Mouse (Mus musculus): ENCODE results near the gene Ier5. TPM values are rescaled to one million over a fixed set of nuclear protein-coding genes. Genes with fewer than 3 reads are reported as not detected.

The Ier5 gene
- polyA plus RNA-seq, 1 experiment from 2014 or later = 6.5 TPM

GRCm38 (mm10) chr1:155096620-155097261 is 2.7 kb downstream of the Ier5 start:
- Histone ChIP-seq H3K4me3 (ENCODE audit: low read depth, low read length) (peak overlapping the region; percentile 92), H3K9me3 (ENCODE audit: control insufficient read depth, low read length) (no peaks in the 10 kb centered on the region), H3K9ac (replicated peaks; ENCODE audit: low read depth, low read length) (no peak overlapping the region), H3K27ac (ENCODE audit: low read depth, low read length) (no peak overlapping the region), H3K27me3 (ENCODE audit: control insufficient read depth, insufficient read depth, low read length) (peaks cover 3% of the 10 kb centered on the region; the same call in 1 of the 2 replicates), H3K36me3 (ENCODE audit: control insufficient read depth, insufficient read depth, low read length) (no peaks in the 10 kb centered on the region), H3K4me2 (ENCODE audit: low read depth, low read length) (peak overlapping the region; percentile 89), H3K4me1 (ENCODE audit: control insufficient read depth, insufficient read depth, low read length) (peaks cover 38% of the 10 kb centered on the region)
- WGBS = 75% methylated on average over 4 of the region's 4 CpGs
- ATAC-seq (ENCODE audit: low read depth) = no peak

DNA sequence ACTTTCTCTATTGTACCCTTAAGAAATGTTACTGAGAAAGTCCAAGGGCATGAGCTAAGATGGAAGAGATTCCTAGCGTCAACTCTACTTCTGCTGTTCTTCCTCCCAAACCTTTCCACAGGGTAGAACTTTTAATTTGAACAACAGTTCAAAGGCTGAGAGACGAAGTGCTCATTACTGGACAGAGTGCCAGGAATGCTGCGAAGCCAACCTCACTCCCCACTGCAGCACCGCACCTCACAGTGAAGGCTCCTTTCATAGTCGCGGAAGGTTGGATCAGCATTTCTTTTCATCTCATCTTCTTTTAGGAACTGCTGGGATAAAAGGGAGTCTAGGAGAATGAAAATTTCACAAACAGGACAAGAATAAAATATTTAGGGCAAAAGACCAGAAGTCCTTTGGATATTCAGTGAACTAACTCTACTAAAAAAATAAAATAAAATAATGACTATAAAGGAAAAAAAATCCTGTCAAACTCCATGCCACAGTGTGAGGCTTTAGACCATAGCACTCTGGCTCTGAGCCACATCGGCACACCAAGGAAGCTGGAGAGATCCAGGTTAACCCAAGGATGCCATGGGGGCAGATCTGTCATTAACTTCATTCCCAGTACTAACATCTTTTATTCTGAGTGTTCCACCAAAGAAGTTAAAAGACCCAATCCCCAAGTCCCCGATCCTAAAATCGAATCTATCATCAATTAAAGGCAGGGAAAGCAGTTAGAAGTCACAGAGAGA is 5.3 kb downstream of the Ier5 start:
- Histone ChIP-seq H3K4me1 (ENCODE audit: control insufficient read depth, insufficient read depth, low read length) (peaks cover 36% of the 10 kb centered on the region), H3K36me3 (ENCODE audit: control insufficient read depth, insufficient read depth, low read length) (no peaks in the 10 kb centered on the region), H3K9ac (replicated peaks; ENCODE audit: low read depth, low read length) (no peak overlapping the region), H3K27me3 (ENCODE audit: control insufficient read depth, insufficient read depth, low read length) (peaks cover 3% of the 10 kb centered on the region; the same call in 1 of the 2 replicates), H3K27ac (ENCODE audit: low read depth, low read length) (no peak overlapping the region), H3K4me2 (ENCODE audit: low read depth, low read length) (no peak overlapping the region), H3K9me3 (ENCODE audit: control insufficient read depth, low read length) (no peaks in the 10 kb centered on the region), H3K4me3 (ENCODE audit: low read depth, low read length) (no peak overlapping the region)
- no peak for ATAC-seq (ENCODE audit: low read depth)
- WGBS = 53% methylated on average over 9 of the region's 9 CpGs

DNA sequence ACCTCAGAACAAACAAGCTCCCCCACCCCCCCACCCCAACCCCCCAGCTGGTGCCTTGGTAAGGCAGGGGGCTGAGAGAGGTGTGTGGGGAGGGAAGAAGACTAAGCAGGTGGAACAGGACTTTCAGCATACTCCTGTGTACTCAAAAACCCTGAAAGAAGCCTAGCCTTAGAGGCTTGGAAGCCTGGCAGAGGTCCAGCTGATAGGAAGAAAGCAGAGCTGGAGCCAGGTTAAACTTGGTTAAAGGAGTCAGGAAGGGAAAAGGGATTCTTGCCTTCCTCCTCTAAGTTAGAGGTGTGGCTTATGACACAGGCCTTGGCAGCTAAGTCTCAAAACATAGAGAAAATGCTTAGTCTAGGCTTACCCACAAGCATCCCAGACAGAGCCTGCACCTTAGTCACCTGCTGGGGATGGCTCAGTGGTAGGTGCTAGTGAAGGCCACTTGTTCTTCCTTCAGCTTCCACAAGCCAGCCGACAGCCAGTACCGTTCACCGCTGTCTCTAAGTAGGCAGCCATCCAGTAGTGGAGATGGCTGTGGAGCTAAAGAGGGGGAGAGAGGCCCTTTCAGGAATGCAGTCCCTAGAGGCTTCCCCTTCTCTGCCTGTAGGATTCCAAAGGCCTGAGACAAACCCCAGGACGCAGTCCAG is 6.2 kb downstream of the Ier5 start:
- Histone ChIP-seq H3K9ac (replicated peaks; ENCODE audit: low read depth, low read length) (no peak overlapping the region), H3K4me3 (ENCODE audit: low read depth, low read length) (no peak overlapping the region), H3K4me2 (ENCODE audit: low read depth, low read length) (no peak overlapping the region), H3K27me3 (ENCODE audit: control insufficient read depth, insufficient read depth, low read length) (no peaks in the 10 kb centered on the region), H3K27ac (ENCODE audit: low read depth, low read length) (no peak overlapping the region), H3K4me1 (ENCODE audit: control insufficient read depth, insufficient read depth, low read length) (peaks cover 36% of the 10 kb centered on the region), H3K36me3 (ENCODE audit: control insufficient read depth, insufficient read depth, low read length) (no peaks in the 10 kb centered on the region), H3K9me3 (ENCODE audit: control insufficient read depth, low read length) (no peaks in the 10 kb centered on the region)
- 19% methylated on average over 4 of the region's 4 CpGs for WGBS
- no peak for ATAC-seq (ENCODE audit: low read depth)

- 11% methylated on average over 13 of the region's 14 CpGs for WGBS
- Histone ChIP-seq H3K4me2 (ENCODE audit: low read depth, low read length) (no peak overlapping the region), H3K27ac (ENCODE audit: low read depth, low read length) (peak overlapping the region; percentile 66), H3K27me3 (ENCODE audit: control insufficient read depth, insufficient read depth, low read length) (no peaks in the 10 kb centered on the region), H3K36me3 (ENCODE audit: control insufficient read depth, insufficient read depth, low read length) (no peaks in the 10 kb centered on the region), H3K9me3 (ENCODE audit: control insufficient read depth, low read length) (no peaks in the 10 kb centered on the region), H3K4me1 (ENCODE audit: control insufficient read depth, insufficient read depth, low read length) (peaks cover 33% of the 10 kb centered on the region), H3K4me3 (ENCODE audit: low read depth, low read length) (no peak overlapping the region), H3K9ac (replicated peaks; ENCODE audit: low read depth, low read length) (no peak overlapping the region)
- peak; percentile 87 for ATAC-seq (ENCODE audit: low read depth)
Observed at GRCm38 (mm10) chr1:155091842-155092800, 7.3 kb downstream of the Ier5 start.

DNA sequence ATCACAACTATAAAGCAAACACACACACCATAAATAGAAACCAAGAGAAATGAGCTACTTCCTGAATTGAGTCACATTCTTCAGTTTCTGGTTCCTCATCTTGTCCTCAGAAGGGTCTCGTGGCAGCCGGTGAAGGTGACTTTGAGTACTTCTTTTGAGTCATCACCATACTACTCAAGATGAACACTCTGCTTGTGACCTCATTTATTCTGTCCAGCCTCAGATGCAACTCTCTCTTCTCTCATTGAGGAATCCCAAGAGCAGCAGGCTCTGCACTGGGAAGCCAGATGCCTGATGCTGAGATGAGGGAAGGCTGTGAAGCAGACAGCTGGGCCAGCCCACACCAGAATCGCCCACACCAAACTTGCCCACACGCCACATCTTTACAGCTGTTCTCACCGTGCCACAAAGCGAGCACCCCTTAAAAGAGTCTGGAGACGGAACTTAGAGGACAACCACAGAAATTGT is 8.0 kb downstream of the Ier5 start:
- Histone ChIP-seq H3K4me3 (ENCODE audit: low read depth, low read length) (no peak overlapping the region), H3K27ac (ENCODE audit: low read depth, low read length) (peak overlapping the region; percentile 5; the same call in 1 of the 2 replicates), H3K9ac (replicated peaks; ENCODE audit: low read depth, low read length) (no peak overlapping the region), H3K27me3 (ENCODE audit: control insufficient read depth, insufficient read depth, low read length) (no peaks in the 10 kb centered on the region), H3K9me3 (ENCODE audit: control insufficient read depth, low read length) (no peaks in the 10 kb centered on the region), H3K4me1 (ENCODE audit: control insufficient read depth, insufficient read depth, low read length) (peaks cover 28% of the 10 kb centered on the region), H3K36me3 (ENCODE audit: control insufficient read depth, insufficient read depth, low read length) (no peaks in the 10 kb centered on the region), H3K4me2 (ENCODE audit: low read depth, low read length) (no peak overlapping the region)
- WGBS = 61% methylated on average over 7 of the region's 7 CpGs
- no peak for ATAC-seq (ENCODE audit: low read depth)

- ATAC-seq (ENCODE audit: low read depth) = no peak
- Histone ChIP-seq H3K4me1 (ENCODE audit: control insufficient read depth, insufficient read depth, low read length) (peaks cover 29% of the 10 kb centered on the region; the same call in 1 of the 2 replicates), H3K27ac (ENCODE audit: low read depth, low read length) (no peak overlapping the region), H3K9me3 (ENCODE audit: control insufficient read depth, low read length) (no peaks in the 10 kb centered on the region), H3K36me3 (ENCODE audit: control insufficient read depth, insufficient read depth, low read length) (no peaks in the 10 kb centered on the region), H3K4me2 (ENCODE audit: low read depth, low read length) (no peak overlapping the region), H3K4me3 (ENCODE audit: low read depth, low read length) (no peak overlapping the region), H3K27me3 (ENCODE audit: control insufficient read depth, insufficient read depth, low read length) (no peaks in the 10 kb centered on the region), H3K9ac (replicated peaks; ENCODE audit: low read depth, low read length) (no peak overlapping the region)
- WGBS = 81% methylated on average over 1 of the region's 1 CpGs
Observed at GRCm38 (mm10) chr1:155090736-155091135, 8.7 kb downstream of the Ier5 start.

- Histone ChIP-seq H3K4me2 (ENCODE audit: low read depth, low read length) (no peak overlapping the region), H3K4me3 (ENCODE audit: low read depth, low read length) (no peak overlapping the region), H3K9me3 (ENCODE audit: control insufficient read depth, low read length) (no peaks in the 10 kb centered on the region), H3K27ac (ENCODE audit: low read depth, low read length) (no peak overlapping the region), H3K4me1 (ENCODE audit: control insufficient read depth, insufficient read depth, low read length) (peaks cover 32% of the 10 kb centered on the region; the same call in 1 of the 2 replicates), H3K27me3 (ENCODE audit: control insufficient read depth, insufficient read depth, low read length) (no peaks in the 10 kb centered on the region), H3K36me3 (ENCODE audit: control insufficient read depth, insufficient read depth, low read length) (no peaks in the 10 kb centered on the region), H3K9ac (replicated peaks; ENCODE audit: low read depth, low read length) (no peak overlapping the region)
- ATAC-seq (ENCODE audit: low read depth) = no peak
- WGBS = 93% methylated on average over 7 of the region's 7 CpGs
Observed at GRCm38 (mm10) chr1:155090327-155090726, 9.1 kb downstream of the Ier5 start.

- 70% methylated on average over 16 of the region's 16 CpGs for WGBS
- no peak for ATAC-seq (ENCODE audit: low read depth)
- Histone ChIP-seq H3K4me2 (ENCODE audit: low read depth, low read length) (no peak overlapping the region), H3K27me3 (ENCODE audit: control insufficient read depth, insufficient read depth, low read length) (no peaks in the 10 kb centered on the region), H3K27ac (ENCODE audit: low read depth, low read length) (no peak overlapping the region), H3K4me3 (ENCODE audit: low read depth, low read length) (no peak overlapping the region), H3K4me1 (ENCODE audit: control insufficient read depth, insufficient read depth, low read length) (peaks cover 37% of the 10 kb centered on the region; the same call in 1 of the 2 replicates), H3K36me3 (ENCODE audit: control insufficient read depth, insufficient read depth, low read length) (no peaks in the 10 kb centered on the region), H3K9ac (replicated peaks; ENCODE audit: low read depth, low read length) (no peak overlapping the region), H3K9me3 (ENCODE audit: control insufficient read depth, low read length) (no peaks in the 10 kb centered on the region)
Observed at GRCm38 (mm10) chr1:155088847-155089603, 10.4 kb downstream of the Ier5 start.

Data from neural tube, embryonic 14.5 days (tissue).